Mouse (Mus musculus) heart, adult 11 months (tissue): ENCODE data around the gene Rhcg.

Source experiments
- DNase-seq: peaks from one replicate; pipeline ENCODE4 v3.0.0; 2022

The Rhcg gene

DNA sequence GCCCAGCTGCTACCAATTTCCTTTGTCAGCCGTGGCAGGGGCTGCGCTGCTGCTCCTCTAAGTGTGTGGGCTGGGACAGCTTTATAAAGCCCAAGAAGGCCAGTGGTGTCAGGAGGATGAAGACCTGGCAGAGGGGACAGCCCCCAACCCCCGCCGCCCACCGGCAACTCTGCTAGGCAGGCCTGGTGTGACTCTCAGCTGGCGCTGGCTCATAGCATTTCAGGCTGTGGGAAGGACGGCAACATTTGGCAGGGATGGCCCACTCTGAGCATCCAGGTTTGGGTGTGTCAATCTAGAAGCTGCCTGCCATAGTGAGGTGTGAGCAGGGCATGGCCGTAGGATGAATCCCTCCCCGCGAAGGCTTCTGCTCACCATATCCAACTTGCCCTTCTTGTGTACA, 17.3 kb downstream of the Rhcg start:
- peak; percentile 85 for DNase-seq

DNA sequence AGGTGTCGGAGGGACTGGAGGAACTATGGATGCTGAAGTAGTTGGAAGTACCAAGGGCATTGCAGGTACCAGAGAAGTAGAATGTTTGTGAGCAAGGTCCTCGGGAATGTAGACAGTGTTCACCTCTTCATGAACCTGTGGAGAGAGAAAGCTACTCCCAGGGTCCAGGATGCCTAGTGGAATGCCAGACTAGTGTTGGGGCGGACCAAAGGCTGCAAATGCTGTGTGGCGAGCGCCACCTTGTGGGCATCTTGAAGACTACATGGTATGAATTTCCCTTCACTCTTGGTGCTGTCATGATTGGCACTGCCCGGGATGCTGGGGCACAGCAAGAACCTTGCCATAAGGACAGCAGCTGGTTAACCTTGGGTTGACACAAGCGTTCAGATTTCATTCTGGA, 22.6 kb downstream of the Rhcg start:
- no peak for DNase-seq

DNA sequence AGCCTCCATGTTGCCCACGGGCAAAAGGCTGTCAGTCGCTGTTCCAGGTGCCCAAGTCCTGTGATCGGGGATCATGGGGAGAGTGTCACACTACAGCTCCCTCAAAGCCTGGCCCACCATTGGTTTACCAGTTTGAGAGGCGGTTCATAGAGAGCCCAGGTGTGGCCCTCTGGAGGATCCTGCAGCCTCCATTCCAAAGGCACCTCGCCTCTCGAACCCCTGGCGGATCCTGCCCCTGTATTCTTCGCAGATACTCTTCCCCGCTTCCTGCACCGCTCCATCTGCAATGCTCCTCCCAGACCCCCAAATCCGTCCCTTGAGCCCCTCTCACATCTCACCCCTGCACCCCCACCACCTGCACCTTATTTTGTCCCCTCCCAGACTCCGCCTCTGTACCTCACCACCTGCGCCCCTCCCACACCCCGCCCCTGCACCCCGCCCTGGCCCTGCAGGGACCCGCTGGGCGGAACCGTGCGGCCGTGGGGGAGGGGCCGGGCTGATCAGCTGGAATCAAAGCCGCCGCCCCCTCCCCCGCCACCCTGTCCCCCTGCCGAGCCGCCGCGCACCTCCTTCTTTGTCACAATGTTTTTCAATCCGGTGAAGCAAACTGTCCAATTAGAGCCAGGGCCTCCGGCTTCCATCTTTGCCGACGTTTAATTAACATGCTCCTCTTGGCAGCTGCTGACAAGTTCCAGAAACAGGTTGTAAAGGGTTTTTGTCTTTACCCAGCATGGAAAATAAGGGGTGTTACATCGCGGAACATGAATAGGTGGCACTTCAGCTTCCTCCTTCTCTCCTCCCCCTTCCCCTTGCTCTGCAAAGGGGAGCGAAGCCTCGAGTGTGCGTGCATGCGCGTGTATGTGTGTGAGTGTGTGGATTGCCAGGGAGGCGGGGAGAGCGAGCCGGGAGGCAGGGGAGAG, 25.4 kb downstream of the Rhcg start:
- no peak for DNase-seq

DNA sequence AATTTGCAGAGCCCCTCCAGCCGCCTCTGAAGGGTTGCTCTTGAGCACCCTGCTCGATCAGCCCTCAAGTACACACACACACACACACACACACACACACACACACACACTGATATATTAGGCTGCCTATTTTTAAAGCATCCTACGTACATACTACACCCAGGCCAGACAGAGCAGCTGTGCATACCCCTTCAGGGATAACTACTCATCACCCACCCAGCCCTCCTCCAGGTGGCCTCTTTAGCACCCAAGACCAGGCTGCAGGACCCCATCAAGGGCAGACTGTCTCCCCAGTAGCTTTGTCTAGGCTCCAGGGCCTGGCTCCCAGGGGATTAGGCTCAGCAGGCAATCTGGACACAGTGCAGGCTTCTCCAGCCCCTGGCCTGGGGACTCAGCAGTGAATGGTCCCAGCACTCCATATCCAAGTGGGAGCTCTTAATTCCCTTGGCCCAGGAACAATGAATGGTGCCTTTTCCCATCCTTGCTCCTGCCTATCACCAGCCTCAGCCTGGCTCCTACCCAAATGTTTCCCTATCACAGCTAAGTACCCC, 26.8 kb downstream of the Rhcg start:
- DNase-seq: no peak

DNA sequence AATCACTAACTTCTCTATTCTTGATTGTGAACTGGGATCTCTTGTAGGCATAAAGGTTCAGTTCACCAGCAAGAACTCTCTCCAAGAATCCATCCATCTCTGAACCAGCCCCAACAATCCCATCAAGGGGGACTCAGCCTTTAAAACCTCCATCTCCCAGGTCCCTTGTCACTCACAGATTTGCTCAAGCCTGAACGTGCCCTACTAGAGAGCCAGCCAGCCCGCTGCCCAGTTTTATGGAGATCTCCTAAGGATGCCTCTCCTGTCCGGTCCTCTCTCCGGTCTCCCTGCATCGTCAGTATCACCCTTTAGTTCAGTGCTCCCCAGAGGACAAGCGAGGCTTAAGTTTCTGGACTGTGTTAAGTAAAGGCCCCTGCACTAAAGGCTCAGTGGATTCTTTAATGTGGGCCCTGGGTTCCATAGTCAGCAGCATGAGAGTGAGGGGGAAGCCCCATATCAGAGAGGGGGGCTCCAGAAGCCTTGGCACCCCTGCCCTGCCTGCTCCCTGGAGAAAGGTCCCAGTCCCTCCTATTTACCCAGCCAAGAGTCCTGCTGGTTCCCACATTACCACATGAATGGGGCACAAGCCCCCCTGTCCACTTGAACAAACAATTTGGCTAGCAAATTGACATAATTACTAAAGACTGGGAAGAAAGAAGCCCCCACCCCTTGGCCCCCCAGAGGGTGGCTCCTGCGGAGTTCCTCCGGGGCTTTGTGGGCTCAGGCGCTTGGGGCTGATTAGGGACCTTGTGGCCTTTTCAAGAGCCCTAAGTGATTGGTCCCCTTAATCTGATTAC, 27.5 kb downstream of the Rhcg start:
- DNase-seq: no peak

DNA sequence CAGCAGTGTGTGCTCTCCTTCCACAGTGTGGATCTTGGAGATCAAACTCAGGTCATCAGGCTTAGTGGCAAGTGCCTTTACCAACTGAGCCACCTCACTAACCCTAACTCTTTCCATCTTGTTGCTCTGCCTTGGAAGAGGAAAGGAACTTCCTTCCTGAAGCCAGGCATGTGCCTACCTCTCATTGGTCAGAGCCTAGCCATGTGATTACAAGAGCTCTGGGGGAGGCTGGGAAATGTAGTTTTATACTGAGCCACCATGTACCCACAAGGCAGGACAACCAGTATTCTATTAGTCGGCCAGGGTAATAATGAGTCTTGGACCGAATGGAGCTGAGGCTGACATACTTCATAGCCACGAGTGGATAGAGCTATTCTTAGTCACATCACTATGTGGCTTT, 29.2 kb downstream of the Rhcg start:
- DNase-seq: no peak

DNA sequence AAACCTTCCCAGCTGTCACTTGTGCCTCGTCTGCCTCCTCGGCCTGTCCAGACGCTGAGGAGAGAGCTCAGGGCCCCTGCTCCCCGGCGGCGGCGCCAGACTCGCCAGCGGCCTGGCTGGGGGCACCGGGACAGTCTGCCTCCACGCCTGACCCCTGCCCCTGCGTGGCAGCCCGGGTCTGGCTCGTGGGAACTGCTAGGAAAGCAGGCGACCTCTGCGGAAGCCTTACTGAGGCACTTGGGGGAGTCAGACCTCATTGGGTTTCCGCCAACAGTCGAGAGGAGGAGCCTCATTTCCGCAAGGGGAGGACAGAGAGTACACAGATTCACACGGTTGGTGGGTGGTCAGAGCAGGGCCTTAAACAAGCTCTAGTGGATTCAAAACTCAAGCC, 38.6 kb downstream of the Rhcg start:
- DNase-seq: peak; percentile 92

DNA sequence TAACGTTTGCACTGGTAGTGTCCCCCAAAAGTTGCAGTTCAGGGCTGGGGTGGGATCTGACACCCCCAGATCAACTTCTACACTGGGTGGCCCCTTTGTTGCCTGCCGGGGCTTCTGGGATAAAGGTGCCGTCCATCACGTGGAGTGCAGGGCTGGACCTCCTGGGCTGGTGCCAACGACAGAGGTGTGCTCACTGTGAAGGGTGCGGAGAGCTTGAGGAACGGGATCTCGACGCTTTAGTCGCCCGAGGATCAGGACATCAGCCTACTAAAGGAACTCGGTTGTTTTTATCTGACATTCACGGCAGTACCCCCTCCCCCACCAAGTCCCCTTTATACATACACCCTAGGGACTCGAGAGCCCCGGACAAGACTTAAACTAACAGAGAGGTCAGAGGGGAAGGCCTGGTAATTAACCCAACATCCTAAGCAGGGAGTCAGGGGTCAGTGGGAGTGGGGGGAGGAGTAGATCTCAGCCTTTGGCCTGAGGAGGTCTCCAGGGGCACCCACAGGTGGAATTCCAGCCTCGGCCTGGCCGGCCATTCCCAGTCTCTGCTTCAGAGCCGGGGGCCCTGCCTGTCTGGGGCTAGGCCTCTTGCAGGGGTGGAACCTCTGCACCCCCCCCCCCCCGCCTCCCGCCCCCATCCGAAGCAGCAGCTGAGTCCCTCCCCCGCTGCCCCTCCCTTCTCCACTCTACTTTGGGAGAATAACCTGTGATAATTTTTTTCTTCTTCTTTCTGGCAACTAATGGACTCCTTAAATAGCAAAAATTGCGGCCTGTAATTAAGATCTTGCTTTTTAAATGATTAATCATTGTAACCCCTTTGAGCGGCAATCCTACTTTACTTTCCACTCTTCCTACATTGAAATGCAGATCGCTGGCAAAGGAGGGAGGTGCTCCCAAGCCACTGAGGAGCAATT, 39.3 kb downstream of the Rhcg start:
- DNase-seq: peak; percentile 84

DNA sequence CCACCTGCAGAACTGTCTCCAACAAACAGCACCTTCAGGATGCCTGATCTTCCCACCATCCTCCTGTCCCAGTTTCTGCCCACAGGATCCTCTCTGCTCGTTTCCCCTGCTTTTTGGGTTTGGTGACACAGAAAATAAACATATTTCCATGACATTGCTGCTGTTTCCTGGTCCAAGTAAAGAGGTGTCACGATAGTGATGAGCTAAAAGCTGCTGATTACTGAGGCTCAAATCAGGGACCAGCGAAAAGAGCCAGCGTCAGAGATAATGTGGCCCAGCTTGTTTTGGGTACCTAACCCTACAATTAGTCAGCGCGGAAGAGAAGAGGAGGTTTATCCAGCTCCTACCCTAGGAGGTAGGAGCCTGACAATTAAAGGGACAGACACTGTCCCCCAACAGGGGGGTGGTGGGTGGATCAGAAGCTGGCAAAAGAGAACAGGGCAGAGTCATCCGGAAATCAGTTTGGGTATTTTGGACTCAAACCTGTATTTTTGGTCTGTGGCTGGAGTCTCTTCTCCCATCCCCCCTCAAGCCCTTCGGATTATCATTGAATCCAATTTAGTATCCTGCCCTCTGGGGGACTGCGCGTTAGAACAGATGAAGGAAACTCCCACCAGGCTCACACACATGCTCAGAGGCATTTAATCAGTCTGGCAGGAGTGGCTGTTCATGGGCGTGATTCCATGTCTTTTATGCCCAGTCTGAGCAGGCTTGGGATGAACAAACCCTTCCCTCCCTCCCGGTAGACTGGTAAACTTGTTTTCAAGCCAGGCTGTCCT, 40.2 kb downstream of the Rhcg start:
- DNase-seq: peak; percentile 72

DNA sequence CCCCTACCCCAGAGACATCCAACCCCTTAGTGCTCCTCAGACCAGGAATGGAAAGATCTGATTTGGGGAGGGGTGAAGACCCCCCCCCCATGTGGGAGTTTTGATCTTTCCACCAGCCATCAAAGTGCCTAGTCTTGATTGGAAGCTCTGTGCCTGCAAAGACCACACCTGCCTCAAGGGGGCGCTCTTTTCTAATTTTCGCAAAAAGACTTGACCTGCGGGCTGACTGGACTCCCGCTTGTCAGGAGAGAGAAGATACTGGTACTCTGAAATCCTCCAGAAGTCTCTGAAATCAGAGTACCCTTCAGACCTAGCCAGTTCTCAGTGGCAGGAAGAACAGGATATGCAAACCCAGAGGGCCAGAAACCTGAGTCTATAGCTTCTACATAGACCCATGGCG, 40.8 kb downstream of the Rhcg start:
- no peak for DNase-seq

DNA sequence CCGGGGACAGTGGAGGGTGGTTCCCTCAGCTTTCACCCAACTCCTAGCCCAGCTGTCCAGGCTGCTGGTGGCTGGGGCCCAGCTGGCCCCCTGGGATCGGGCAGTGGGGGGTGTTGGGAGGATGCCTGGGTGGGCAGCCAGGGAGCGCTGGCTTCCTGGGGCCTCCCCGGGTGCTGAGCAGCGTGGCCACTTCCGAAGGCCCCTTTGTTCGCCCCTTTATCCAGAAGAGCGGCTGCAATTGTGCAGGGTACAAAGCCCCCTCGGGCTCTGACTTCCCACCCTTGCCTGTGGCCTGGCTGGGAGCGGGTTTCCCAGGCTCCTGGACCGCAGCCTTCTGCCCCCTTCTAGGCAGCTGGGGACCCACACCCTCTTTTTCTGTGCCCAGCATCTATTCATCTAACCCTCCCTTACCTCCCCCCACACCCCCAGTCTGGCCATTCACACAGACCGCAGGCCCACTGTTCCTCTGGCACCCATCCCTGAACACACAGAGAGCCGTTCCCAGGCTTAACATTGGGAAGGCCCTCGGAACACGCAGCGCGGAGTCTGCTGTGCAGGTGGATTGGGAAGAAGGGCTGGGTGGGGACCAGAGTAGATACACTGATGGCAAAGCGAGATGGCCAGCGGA, 45.2 kb downstream of the Rhcg start:
- peak; percentile 81 for DNase-seq

DNA sequence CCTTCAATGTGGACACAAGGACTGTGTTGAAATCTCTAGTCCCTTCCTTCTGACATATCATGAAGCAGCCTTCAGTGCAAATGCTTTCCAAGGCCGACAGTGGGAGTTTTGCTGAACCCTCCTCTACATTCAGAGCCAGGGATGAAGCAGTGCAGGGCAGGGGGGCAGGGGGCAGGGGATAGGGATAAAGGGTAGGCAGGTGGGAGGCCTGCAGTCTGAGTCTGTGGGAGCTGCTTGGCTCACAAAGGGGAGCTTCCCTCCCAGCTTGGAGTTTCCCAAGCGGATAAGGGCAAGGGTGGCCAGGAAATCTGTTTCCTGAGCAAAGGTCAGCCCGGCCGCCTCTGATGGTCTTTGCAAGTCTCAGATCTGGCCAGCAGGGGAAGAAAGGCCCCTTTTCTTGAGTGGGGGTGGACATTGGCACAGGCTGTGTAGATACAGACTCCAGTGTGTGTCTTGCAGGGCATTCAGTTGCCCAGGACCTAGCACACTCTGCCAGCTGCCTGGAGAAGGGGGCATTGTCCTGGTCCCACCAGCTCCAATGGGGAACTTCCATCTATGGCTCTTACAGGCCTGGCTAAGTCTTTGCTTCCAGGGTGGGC, 48.4 kb downstream of the Rhcg start:
- DNase-seq: peak; percentile 90

DNA sequence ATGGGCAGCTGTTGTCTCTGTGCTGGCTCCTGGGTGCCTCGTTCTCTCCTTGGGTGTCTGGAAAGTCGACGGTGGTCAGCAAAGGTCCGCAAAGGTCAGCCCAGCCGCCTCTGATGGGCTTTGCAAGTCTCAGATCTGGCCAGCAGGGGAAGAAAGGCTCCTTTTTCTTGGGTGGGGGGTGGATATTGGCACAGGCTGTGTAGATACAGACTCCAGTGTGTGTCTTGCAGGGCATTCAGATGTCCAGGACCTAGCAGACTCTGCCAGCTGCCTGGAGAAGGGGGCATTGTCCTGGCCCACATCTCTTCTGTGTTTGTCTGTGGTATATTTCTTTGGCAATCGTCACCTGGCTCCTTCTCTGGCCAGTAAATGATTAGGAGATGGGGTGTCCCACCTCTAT, 49.2 kb downstream of the Rhcg start:
- DNase-seq: peak; percentile 75

DNA sequence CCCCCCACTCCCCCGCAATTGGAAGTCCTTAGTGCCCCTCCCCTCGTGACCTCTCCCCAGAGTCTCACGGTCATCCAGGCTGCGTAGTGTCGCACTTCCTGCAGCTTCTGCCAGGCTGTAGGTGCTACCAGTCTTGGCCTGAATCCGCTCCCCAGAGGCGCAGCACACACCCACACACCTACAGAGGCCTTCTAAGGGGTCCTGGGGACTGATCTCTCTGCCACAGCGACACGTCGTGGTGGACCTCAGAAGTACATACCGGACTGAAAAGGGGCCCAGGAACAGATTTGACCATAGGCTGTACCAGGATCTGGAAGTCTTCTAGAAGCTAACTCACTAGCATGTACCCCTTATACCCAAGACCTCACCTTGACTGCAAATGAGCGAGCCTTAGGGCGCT, 53.8 kb downstream of the Rhcg start:
- DNase-seq: no peak

DNA sequence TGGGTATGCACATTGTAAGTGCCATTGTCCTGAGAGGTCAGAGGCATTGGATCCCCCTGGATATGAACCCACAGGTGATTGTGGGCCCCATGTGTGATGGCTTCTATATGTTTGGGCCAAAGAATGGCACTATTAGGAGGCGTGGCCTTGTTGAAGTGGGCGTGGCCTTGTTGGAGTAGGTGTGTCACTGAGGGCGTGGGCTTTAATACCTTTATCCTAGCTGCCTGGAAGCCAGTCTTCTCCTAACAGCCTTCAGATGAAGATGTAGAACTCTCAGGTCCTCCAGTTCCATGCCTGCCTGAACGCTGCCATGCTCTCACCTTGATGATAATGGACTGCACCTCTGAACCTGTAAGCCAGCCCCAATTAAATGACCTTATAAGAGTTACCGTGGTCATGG, 55.1 kb downstream of the Rhcg start:
- DNase-seq: peak; percentile 68

DNA sequence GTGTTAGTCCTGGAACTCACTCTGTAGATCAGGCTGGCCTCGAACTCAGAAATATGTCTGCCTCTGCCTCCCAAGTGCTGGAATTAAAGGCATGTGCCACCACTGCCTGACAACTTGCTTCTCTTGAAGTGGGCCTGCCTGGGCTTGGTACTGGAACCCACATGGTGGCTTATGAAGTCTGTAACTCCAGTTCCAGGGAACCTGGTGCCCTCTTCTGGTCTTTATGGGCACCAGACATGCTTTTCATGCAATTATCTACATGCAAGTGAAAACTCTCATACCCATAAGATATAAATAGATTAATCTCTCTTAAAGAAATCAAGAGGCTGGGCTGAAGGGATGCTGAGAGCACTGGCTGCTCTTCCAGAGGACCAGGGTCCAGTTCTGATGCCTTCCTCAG, 58.8 kb downstream of the Rhcg start:
- DNase-seq: no peak

DNA sequence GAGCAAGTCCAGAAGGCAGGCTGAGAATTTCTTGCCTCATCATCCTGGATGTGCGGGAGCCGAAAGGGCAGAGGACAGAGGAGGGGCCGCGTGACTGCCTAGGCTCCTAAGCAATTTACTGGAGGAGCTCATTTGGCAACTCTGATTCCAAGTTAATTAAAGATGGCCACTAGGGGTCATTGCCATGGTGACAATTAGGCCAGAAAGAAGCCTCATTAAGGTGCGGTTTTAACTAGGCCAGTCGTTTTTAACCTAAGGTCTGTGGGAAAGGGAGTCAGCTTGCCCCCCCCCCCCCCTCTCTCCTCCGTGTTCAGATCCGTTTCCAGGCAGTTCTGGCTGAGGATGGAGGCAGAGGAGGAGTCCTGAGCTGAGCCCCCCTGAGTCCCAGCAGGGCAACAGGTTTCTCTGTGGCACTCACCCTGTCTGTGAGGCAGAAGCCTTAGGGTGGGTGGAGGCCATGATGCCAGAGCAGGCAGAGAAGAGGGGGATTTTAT, 59.7 kb downstream of the Rhcg start:
- DNase-seq: peak; percentile 77

DNA sequence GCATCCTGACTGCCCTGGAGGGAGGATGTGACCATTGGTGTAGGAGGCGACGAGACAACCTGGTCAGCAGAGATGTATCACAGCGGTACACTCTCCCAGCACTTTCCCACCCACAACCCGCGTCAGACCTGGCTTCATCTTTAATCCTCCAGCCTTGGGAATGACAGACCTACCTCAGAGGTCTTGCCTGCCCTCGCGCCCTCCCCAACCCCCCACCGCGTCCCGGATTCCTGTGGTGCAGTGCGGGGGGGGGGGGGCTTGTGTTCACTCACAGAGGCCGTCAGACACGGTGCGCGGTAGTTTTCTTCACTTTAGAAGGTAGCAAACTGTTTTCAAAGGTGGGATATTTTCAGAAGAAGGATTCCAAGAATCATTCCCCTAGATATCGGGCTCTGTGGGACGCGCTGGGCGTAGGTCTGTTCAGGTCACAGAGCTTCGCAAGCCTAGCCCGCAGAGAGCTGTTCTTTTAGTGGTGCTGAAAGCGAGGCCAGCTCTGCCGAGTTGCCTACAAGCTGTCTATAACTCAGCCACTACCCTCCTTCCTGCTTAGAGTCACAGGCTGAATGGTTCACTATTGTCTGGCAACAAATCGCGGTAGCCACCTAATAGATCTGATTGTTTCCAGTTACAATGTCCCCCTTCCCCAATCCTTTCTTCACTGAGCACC, 62.0 kb downstream of the Rhcg start:
- peak; percentile 71 for DNase-seq

DNA sequence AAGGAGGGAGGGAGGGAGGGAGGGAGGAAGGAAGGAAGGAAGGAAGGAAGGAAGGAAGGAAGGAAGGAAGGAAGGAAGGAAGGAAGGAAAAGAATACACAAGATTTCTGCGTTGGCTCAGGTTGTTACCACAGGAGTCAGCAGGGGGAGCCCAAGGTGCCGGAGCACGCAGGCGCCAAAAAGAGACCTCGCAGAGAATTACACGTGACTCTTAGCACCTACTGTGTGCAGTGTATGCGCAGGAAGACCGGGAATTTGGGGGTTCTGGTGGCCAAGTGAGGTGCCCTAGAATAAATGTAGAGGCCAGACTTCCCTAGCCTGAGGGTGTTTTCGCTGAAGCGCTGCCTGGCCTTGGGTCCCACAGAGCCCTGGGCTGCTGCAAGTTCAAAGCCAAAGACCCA, 64.8 kb downstream of the Rhcg start:
- DNase-seq: peak; percentile 82

DNA sequence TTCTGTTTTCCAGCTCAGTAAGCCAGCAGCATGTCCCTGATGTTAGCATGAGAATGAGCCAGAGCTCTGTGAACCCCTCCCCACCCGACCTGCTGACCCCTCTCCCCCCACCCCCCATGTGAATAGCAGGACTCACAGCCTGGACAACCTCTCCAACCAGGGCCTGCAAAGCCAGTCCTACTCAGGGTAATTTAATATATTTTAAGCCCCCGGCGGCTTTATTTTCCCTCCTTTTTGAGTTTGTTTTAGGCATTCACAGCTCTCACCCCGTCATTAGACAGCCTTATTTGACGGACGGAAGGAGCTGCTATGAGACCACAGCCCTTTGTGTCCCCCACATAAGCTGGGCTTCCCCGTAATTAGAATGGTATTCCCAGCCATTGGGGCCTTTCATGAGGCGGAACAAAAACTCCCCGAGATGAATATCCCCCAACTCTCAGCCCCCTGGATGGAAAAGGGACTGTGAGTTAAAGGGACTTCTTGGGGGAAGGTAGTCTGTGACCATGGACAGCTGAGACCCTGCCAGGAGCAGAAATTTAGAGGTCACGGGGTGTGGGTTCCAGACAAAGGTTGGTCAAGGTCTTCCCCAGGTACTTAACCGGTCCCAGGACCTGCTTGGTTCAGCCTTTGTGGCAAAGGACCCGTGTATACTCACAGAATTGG, 68.4 kb downstream of the Rhcg start:
- peak; percentile 64 for DNase-seq
